21 mouse cellular contexts compared by ENCODE assay signal in the genomic region with DNA sequence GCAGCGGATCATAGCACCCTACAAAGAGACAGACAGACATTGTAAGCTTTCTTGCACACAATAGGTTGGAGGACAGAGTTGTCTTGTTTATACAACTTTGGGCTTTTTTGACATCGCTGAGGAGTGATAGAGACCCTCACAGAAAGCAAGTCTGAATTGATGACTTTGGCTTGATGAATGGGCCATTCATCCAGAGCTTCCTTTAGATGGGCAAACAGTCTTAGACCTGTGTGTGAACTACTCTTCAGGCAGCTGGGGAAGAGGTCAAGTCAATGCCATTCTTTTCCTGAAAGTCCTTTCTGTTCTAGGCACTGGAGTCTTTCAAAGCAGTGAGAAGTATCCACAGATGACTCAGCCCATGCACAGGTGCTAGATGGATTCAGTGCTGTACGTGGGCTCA.
DNase-seq lines count a peak whose midpoint lies in the region; ATAC-seq and TF ChIP-seq lines count a peak whose summit lies in the region.
"Had no signal": no experiment of that assay in that cellular context is flagged by ENCODE, and none has a peak within 500 bp of the region (broad histone marks: within the 10 kb centered on the region; RNA-seq: fewer than 3 reads in every experiment).

No protein-coding gene starts in this region.

- WGBS in forebrain, postnatal 0 days: 57% methylated on average over 3 of the region's 3 CpGs
- WGBS in forebrain, embryonic 12.5 days: 58% methylated on average over 3 of the region's 3 CpGs
- WGBS in hindbrain, embryonic 15.5 days: 39% methylated on average over 3 of the region's 3 CpGs
- 27% methylated on average over 3 of the region's 3 CpGs for WGBS in neural tube, embryonic 15.5 days
- WGBS in liver, embryonic 12.5 days (ENCODE audit: insufficient replicate concordance): 58% methylated on average over 3 of the region's 3 CpGs

- H3K27ac ChIP-seq in forebrain, postnatal 0 days (ENCODE audit: low read depth, low read length): no peak overlapping the region
- no peak overlapping the region for H3K27ac ChIP-seq in forebrain, embryonic 12.5 days
- no peak overlapping the region for H3K27ac ChIP-seq in hindbrain, embryonic 15.5 days (replicated peaks)
- H3K27ac ChIP-seq in neural tube, embryonic 15.5 days (replicated peaks): no peak overlapping the region
- H3K27ac ChIP-seq in liver, embryonic 12.5 days: no peak overlapping the region
- H3K27ac ChIP-seq: embryonic facial prominence, embryonic 12.5 days; heart, embryonic 13.5 days had no signal

- H3K4me3 ChIP-seq in forebrain, postnatal 0 days (ENCODE audit: low read depth, low read length): no peak overlapping the region
- no peak overlapping the region for H3K4me3 ChIP-seq in forebrain, embryonic 12.5 days (replicated peaks)
- no peak overlapping the region for H3K4me3 ChIP-seq in hindbrain, embryonic 15.5 days
- H3K4me3 ChIP-seq in neural tube, embryonic 15.5 days (replicated peaks): no peak overlapping the region
- no peak overlapping the region for H3K4me3 ChIP-seq in liver, embryonic 12.5 days
- H3K4me3 ChIP-seq: embryonic facial prominence, embryonic 12.5 days; erythroblast, embryonic 14.5 days; heart, embryonic 13.5 days had no signal

- H3K36me3 ChIP-seq in forebrain, postnatal 0 days (ENCODE audit: insufficient read depth): no peaks in the 10 kb centered on the region
- no peaks in the 10 kb centered on the region for H3K36me3 ChIP-seq in forebrain, embryonic 12.5 days (replicated peaks)
- no peaks in the 10 kb centered on the region for H3K36me3 ChIP-seq in hindbrain, embryonic 15.5 days
- H3K36me3 ChIP-seq in neural tube, embryonic 15.5 days: no peaks in the 10 kb centered on the region
- H3K36me3 ChIP-seq in liver, embryonic 12.5 days: no peaks in the 10 kb centered on the region
- H3K36me3 ChIP-seq: embryonic facial prominence, embryonic 12.5 days; heart, embryonic 13.5 days had no signal

- H3K9ac ChIP-seq in forebrain, postnatal 0 days: no peak overlapping the region
- H3K9ac ChIP-seq in forebrain, embryonic 12.5 days: no peak overlapping the region
- no peak overlapping the region for H3K9ac ChIP-seq in hindbrain, embryonic 15.5 days
- no peak overlapping the region for H3K9ac ChIP-seq in neural tube, embryonic 15.5 days (replicated peaks)
- H3K9ac ChIP-seq in liver, embryonic 12.5 days: no peak overlapping the region
- H3K9ac ChIP-seq: embryonic facial prominence, embryonic 12.5 days; heart, embryonic 13.5 days had no signal

- DNase-seq in forebrain, postnatal 0 days: no peak
- peak; percentile 0 for DNase-seq in right cerebral cortex, adult 18-20 months
- no peak for DNase-seq in right cerebral cortex, postnatal 25 days
- DNase-seq: adrenal gland, adult 8-10 months; cerebellum, postnatal 14 days; gastrocnemius, postnatal 14 days; heart, adult 18-20 months; kidney, postnatal 36 days; lung, postnatal 10 days; thymus, adult 18-20 months; thymus, postnatal 4 days had no signal

- ATAC-seq in forebrain, postnatal 0 days: peak; percentile 73
- ATAC-seq in forebrain, embryonic 12.5 days (ENCODE audit: low FRiP score): no peak
- 0 out of 2 replicates have a peak, but pooled peaks have one; percentile 30 for ATAC-seq in hindbrain, embryonic 15.5 days (ENCODE audit: low FRiP score, low read depth)
- peak; percentile 31; the same call in 1 of the 2 replicates for ATAC-seq in neural tube, embryonic 15.5 days (ENCODE audit: low FRiP score)
- no peak for ATAC-seq in megakaryocyte, adult 5-6 weeks (ENCODE audit: poor library complexity, severe bottlenecking)
- no peak for ATAC-seq in liver, embryonic 12.5 days
- ATAC-seq: forebrain, embryonic 14.5 days; Patski had no signal

- no peak overlapping the region for H3K4me2 ChIP-seq in forebrain, postnatal 0 days (ENCODE audit: low read depth)
- no peak overlapping the region for H3K4me2 ChIP-seq in forebrain, embryonic 12.5 days
- H3K4me2 ChIP-seq in hindbrain, embryonic 15.5 days: no peak overlapping the region
- H3K4me2 ChIP-seq in neural tube, embryonic 15.5 days: no peak overlapping the region
- H3K4me2 ChIP-seq in liver, embryonic 12.5 days: no peak overlapping the region
- H3K4me2 ChIP-seq: embryonic facial prominence, embryonic 12.5 days; heart, embryonic 13.5 days had no signal

- H3K9me3 ChIP-seq in forebrain, postnatal 0 days (ENCODE audit: low read length): no peaks in the 10 kb centered on the region
- H3K9me3 ChIP-seq in forebrain, embryonic 12.5 days: no peaks in the 10 kb centered on the region
- no peaks in the 10 kb centered on the region for H3K9me3 ChIP-seq in hindbrain, embryonic 15.5 days
- H3K9me3 ChIP-seq in neural tube, embryonic 15.5 days (replicated peaks): no peaks in the 10 kb centered on the region
- no peaks in the 10 kb centered on the region for H3K9me3 ChIP-seq in liver, embryonic 12.5 days (replicated peaks)
- H3K9me3 ChIP-seq: embryonic facial prominence, embryonic 12.5 days; heart, embryonic 13.5 days had no signal

- TF ChIP-seq CTCF in forebrain, postnatal 0 days (IDR thresholded peaks at IDR 0.05; ENCODE audit: low read depth): no peak

- H3K27me3 ChIP-seq in forebrain, postnatal 0 days (ENCODE audit: insufficient read depth, low read length): no peaks in the 10 kb centered on the region
- H3K27me3 ChIP-seq in forebrain, embryonic 12.5 days: no peaks in the 10 kb centered on the region
- no peaks in the 10 kb centered on the region for H3K27me3 ChIP-seq in hindbrain, embryonic 15.5 days
- no peaks in the 10 kb centered on the region for H3K27me3 ChIP-seq in neural tube, embryonic 15.5 days (replicated peaks)
- no peaks in the 10 kb centered on the region for H3K27me3 ChIP-seq in liver, embryonic 12.5 days (replicated peaks)
- H3K27me3 ChIP-seq: embryonic facial prominence, embryonic 12.5 days; heart, embryonic 13.5 days; Patski had no signal

- no peaks in the 10 kb centered on the region for H3K4me1 ChIP-seq in forebrain, postnatal 0 days (ENCODE audit: insufficient read depth)
- H3K4me1 ChIP-seq in forebrain, embryonic 12.5 days: no peaks in the 10 kb centered on the region
- H3K4me1 ChIP-seq in hindbrain, embryonic 15.5 days (replicated peaks): no peaks in the 10 kb centered on the region
- H3K4me1 ChIP-seq in neural tube, embryonic 15.5 days: no peaks in the 10 kb centered on the region
- no peaks in the 10 kb centered on the region for H3K4me1 ChIP-seq in liver, embryonic 12.5 days
- H3K4me1 ChIP-seq: embryonic facial prominence, embryonic 12.5 days; heart, embryonic 13.5 days had no signal

Comparison
In these comparisons a context has a peak if more than half of its experiments do, and no peak if none do; other contexts are left out.
1. ATAC-seq: peak in forebrain, postnatal 0 days (single experiment), hindbrain, embryonic 15.5 days (single experiment) and neural tube, embryonic 15.5 days (single experiment); none in forebrain, embryonic 12.5 days (single experiment), megakaryocyte, adult 5-6 weeks (single experiment) and liver, embryonic 12.5 days (single experiment).